Mouse (Mus musculus) skeletal muscle tissue, postnatal 0 days (tissue): ENCODE measurements around the gene Rbm46. TPM values are rescaled to one million over a fixed set of nuclear protein-coding genes. Genes with fewer than 3 reads are reported as not detected.

Experiments used
- polyA plus RNA-seq: library from polyadenylated mRNA; unstranded; fragments of >200 nt; fragmentation: Nextera tagmentation; extraction: Ambion mirVana; gene quantifications from 2 replicates; pipeline ENCODE4 v1.2.1, GENCODE M21; 2015

Gene Rbm46
- polyA plus RNA-seq = 1.9 TPM in 2 replicates

DNA sequence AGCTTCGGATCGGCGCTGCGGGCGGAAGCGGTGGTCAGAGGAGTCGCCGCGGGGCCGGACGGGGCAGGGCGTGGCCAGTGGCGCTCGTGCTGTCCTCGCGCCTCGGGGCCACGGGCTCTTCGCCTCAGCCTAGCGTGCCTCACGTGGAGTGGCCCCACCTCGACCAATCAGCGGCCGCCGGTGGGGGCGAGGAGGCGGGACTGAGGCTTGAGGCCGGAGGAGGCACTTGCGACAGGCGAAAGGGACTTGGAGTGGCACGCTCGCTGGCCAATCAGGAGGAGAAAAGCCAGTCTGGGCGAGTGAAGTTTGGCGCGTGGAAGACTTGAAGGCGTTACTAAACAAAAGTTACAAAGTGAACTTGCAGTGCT is at the start of gene Rbm46:
TSS of gene Rbm46 (minus strand) at position 112 of the 368 bp plus-strand sequence.

DNA sequence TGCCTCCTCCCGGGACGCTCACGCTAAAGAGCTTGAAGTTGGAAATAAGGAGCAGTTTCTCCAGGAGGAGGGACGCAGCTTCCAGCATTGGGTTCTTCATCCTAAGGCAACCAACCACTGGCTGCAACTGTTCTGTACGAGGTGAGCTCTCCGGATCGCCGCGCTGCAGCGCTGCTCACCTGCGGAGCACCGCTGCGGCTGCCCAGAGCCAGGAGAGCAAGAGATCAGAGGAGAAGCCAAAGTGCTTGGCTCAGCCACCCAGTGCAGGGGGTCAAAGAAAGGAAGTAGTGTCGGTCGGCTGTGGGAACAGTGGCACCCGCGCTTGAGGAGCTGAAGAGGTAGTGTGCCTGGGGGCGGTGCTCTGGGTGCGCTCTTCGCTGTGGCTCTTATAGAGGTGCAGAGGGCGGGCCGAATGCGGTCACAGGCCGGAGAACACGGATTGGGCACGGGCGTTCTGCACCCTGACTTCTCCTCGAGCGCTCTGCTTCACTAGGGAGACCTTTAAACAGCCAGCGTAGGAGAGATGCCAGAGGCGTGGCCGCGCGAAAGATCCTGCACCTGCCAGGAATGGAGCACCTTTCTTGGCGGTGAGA is 27.4 kb upstream of the Rbm46 start, which contains the start of gene Lrat:
TSS of gene Lrat (minus strand) at position 361 of the 593 bp plus-strand sequence.

Other genes with a start within 250 kb of the Rbm46 start
- gene Lrat, start 27.5 kb upstream of the Rbm46 start, polyA plus RNA-seq = 0.05 TPM in 1 of 2 replicates, not detected in the other
- gene Fgg, start 131.2 kb upstream of the Rbm46 start, polyA plus RNA-seq = 1.6 and 2.5 TPM in 2 replicates
- 1.3 and 1.9 TPM in 2 replicates for gene Fga, start 149.6 kb upstream of the Rbm46 start, polyA plus RNA-seq
- gene Fgb, start 173.4 kb upstream of the Rbm46 start, polyA plus RNA-seq = 0.89 and 1.2 TPM in 2 replicates
- 40.0 and 40.9 TPM in 2 replicates for gene Plrg1, start 179.0 kb upstream of the Rbm46 start, polyA plus RNA-seq